Comparison of ENCODE assay signal across 18 mouse cellular contexts in the genomic region with DNA sequence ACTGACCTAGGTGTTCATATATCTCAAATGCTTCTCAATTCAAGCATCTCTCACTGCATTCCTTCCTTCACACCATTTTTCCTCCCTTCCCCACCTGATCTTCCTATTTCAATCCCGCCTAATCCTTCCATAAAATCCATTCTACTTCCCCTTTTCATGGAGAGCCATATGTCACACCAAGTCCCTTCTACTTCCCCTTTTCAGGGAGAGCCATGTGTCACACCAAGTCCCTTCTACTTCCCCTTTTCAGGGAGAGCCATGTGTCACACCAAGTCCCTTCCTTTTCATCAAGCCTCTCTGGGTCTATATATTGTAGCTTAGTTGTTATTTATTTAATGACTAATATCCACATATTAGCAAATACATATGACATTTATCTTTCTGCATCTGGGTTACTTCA.
DNase-seq lines count a peak whose midpoint lies in the region; ATAC-seq and TF ChIP-seq lines count a peak whose summit lies in the region.
"Had no signal": no experiment of that assay in that cellular context is flagged by ENCODE, and none has a peak within 500 bp of the region (broad histone marks: within the 10 kb centered on the region; RNA-seq: fewer than 3 reads in every experiment).

No protein-coding gene starts in this region.

- TF ChIP-seq CTCF in kidney, adult 2 months (conservative IDR thresholded peaks at IDR 0.05; ENCODE audit: insufficient read depth, insufficient read length, low read depth, low read length): no peak

- peak; percentile 100 for ATAC-seq in megakaryocyte, adult 5-6 weeks (ENCODE audit: poor library complexity, severe bottlenecking)
- ATAC-seq: forebrain, embryonic 13.5 days; inflammation-experienced regulatory T-cells, adult 6 months had no signal

- no peak overlapping the region for H3K27ac ChIP-seq in kidney, adult 2 months (ENCODE audit: insufficient read depth, low read depth, low read length)
- H3K27ac ChIP-seq: embryonic facial prominence, embryonic 15.5 days; forebrain, embryonic 13.5 days; heart, embryonic 15.5 days; hindbrain, embryonic 12.5 days; kidney, embryonic 15.5 days; layer of hippocampus, adult 2 months had no signal

- no peaks in the 10 kb centered on the region for H3K4me1 ChIP-seq in kidney, adult 2 months (ENCODE audit: control insufficient read depth, insufficient read depth, low read length)
- H3K4me1 ChIP-seq: embryonic facial prominence, embryonic 15.5 days; forebrain, embryonic 13.5 days; heart, embryonic 15.5 days; hindbrain, embryonic 12.5 days; kidney, embryonic 15.5 days; megakaryocyte, embryonic 14.5 days had no signal

- no peak for TF ChIP-seq POLR2A in kidney, adult 2 months (IDR thresholded peaks at IDR 0.05; ENCODE audit: low read depth, low read length)

- no peak overlapping the region for H3K4me3 ChIP-seq in kidney, adult 2 months (ENCODE audit: insufficient read depth, low read depth, low read length)
- H3K4me3 ChIP-seq: embryonic facial prominence, embryonic 15.5 days; forebrain, embryonic 13.5 days; heart, embryonic 15.5 days; hindbrain, embryonic 12.5 days; kidney, embryonic 15.5 days; layer of hippocampus, adult 2 months; megakaryocyte, embryonic 14.5 days had no signal

- H3K27me3 ChIP-seq in kidney, adult 2 months (replicated peaks; ENCODE audit: control insufficient read depth, insufficient read depth, low read length): no peaks in the 10 kb centered on the region
- H3K27me3 ChIP-seq: embryonic facial prominence, embryonic 15.5 days; forebrain, embryonic 13.5 days; heart, embryonic 15.5 days; hindbrain, embryonic 12.5 days; kidney, embryonic 15.5 days; megakaryocyte, embryonic 14.5 days had no signal

- peak; percentile 4 for DNase-seq in kidney, adult 2 months
- DNase-seq in kidney, postnatal 14 days: no peak
- peak; percentile 50 to 54 for DNase-seq in spleen, postnatal 36 days (ENCODE audit: low spot score in 2 of 2)
- DNase-seq in spleen, postnatal 4 days (ENCODE audit: low spot score in 2 of 2): no peak
- no peak for DNase-seq in adrenal gland, postnatal 25 days
- DNase-seq in cerebellum, postnatal 4 days (ENCODE audit: low spot score in 2 of 2): no peak
- DNase-seq: cerebellum, adult 9-11 months; embryo, embryonic 11 days; thymus, postnatal 25 days had no signal

- WGBS in kidney, adult 2 months: 72% methylated on average over 1 of the region's 1 CpGs

- no peaks in the 10 kb centered on the region for H3K36me3 ChIP-seq in kidney, adult 2 months (ENCODE audit: control insufficient read depth, insufficient read depth, low read length)
- H3K36me3 ChIP-seq: embryonic facial prominence, embryonic 15.5 days; heart, embryonic 15.5 days; hindbrain, embryonic 12.5 days; kidney, embryonic 15.5 days had no signal

Comparison
In these comparisons a context has a peak if more than half of its experiments do, and no peak if none do; other contexts are left out.
1. DNase-seq: peak in kidney, adult 2 months (single experiment) and spleen, postnatal 36 days (2 of 2); none in kidney, postnatal 14 days (single experiment), spleen, postnatal 4 days (0 of 2), adrenal gland, postnatal 25 days (single experiment) and cerebellum, postnatal 4 days (0 of 2).